8 mouse cellular contexts compared by ENCODE assay signal in the genomic region with DNA sequence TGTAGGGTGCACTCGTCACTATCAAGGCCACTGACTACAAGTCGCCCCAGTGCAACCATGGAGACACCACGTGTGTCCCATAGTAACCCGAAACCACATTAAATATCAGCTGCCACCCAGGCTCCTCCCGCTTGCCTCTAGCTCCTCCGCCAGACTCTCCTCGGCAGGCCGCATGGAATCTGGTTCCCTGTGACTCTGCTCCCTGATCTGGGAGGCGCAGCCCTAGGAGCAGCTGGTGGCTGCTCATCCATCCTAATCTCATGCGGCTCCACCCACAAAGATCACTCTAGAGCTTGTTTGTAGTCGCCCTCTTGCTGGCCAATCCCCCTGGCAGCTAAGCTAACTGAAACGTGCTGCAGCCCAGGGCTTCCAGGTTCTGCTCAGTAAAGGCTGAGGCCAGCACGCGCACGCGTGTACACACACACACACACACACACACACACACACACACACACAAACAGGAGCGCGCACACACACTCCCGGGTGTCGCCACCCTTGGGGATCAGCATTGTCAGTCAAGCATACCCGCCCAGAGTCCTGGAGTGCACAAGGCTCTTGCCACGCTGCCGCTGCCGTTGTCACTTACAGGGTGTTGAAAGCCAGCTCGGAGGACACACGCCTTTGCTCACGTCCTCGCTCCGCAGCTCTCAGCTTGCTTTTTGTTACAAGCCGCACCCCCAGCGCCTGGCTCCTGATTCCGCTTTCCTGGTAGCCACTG.
DNase-seq lines count a peak whose midpoint lies in the region; ATAC-seq lines count a peak whose summit lies in the region.

No protein-coding gene starts in this region.

- under 1% methylated on average over 32 of the region's 32 CpGs for WGBS in intestine, embryonic 16.5 days
- WGBS in limb, embryonic 13.5 days, result 1% methylated on average over 32 of the region's 32 CpGs
- WGBS in neural tube, embryonic 13.5 days, result under 1% methylated on average over 32 of the region's 32 CpGs

- H3K27ac ChIP-seq in intestine, embryonic 16.5 days (ENCODE audit: low read length), result 0 out of 2 replicates have a peak overlapping the region, but pooled peaks have one; percentile 7
- H3K27ac ChIP-seq in limb, embryonic 13.5 days, result no peak overlapping the region
- peak overlapping the region; percentile 80 for H3K27ac ChIP-seq in neural tube, embryonic 13.5 days (replicated peaks)

- H3K9me3 ChIP-seq in intestine, embryonic 16.5 days (ENCODE audit: control insufficient read depth, low read length), result no peaks in the 10 kb centered on the region
- no peaks in the 10 kb centered on the region for H3K9me3 ChIP-seq in limb, embryonic 13.5 days
- H3K9me3 ChIP-seq in neural tube, embryonic 13.5 days, result no peaks in the 10 kb centered on the region

- 0 out of 2 replicates have a peak, but pooled peaks cover 3% of the 10 kb centered on the region for H3K4me1 ChIP-seq in intestine, embryonic 16.5 days (ENCODE audit: control insufficient read depth, insufficient read depth, low read length)
- peaks cover 9% of the 10 kb centered on the region for H3K4me1 ChIP-seq in limb, embryonic 13.5 days
- H3K4me1 ChIP-seq in neural tube, embryonic 13.5 days (replicated peaks), result peaks cover 35% of the 10 kb centered on the region

- peak overlapping the region; percentile 37 for H3K9ac ChIP-seq in intestine, embryonic 16.5 days (ENCODE audit: low read depth, low read length)
- peak overlapping the region; percentile 53; the same call in 1 of the 2 replicates for H3K9ac ChIP-seq in limb, embryonic 13.5 days
- peak overlapping the region; percentile 74 for H3K9ac ChIP-seq in neural tube, embryonic 13.5 days

- peak overlapping the region; percentile 35 for H3K4me3 ChIP-seq in intestine, embryonic 16.5 days (ENCODE audit: low read length)
- peak overlapping the region; percentile 41 for H3K4me3 ChIP-seq in limb, embryonic 13.5 days
- H3K4me3 ChIP-seq in neural tube, embryonic 13.5 days, result peak overlapping the region; percentile 51

- ATAC-seq in intestine, embryonic 16.5 days, result peak; percentile 93
- ATAC-seq in limb, embryonic 13.5 days (ENCODE audit: low FRiP score, low read depth), result peak; percentile 89
- peak; percentile 92 for ATAC-seq in neural tube, embryonic 13.5 days (ENCODE audit: low read depth)
- ATAC-seq in monocyte, adult 5-6 weeks (replicated peaks; ENCODE audit: insufficient number of reproducible peaks, low FRiP score, low TSS enrichment, poor library complexity, severe bottlenecking), result no peak

- no peaks in the 10 kb centered on the region for H3K36me3 ChIP-seq in intestine, embryonic 16.5 days (ENCODE audit: control insufficient read depth, insufficient read depth, low read length)
- no peaks in the 10 kb centered on the region for H3K36me3 ChIP-seq in limb, embryonic 13.5 days
- H3K36me3 ChIP-seq in neural tube, embryonic 13.5 days, result no peaks in the 10 kb centered on the region

- peak overlapping the region; percentile 69 for H3K4me2 ChIP-seq in intestine, embryonic 16.5 days (ENCODE audit: low read depth, low read length)
- H3K4me2 ChIP-seq in limb, embryonic 13.5 days (replicated peaks), result peak overlapping the region; percentile 70
- H3K4me2 ChIP-seq in neural tube, embryonic 13.5 days, result peak overlapping the region; percentile 73

- DNase-seq in ZHBTc4 (ENCODE audit: low read depth, low spot score), result peak; percentile 87
- DNase-seq in cerebellum, adult 9-10 months, result peak; percentile 88
- peak; percentile 27 to 51 for DNase-seq in frontal cortex, adult 2 months (ENCODE audit: extremely low spot score in 1 of 2, low spot score in 1 of 2)
- DNase-seq in T-cell, adult 2 months (ENCODE audit: low spot score), result no peak

- no peaks in the 10 kb centered on the region; the same call in 1 of the 2 replicates for H3K27me3 ChIP-seq in intestine, embryonic 16.5 days (replicated peaks; ENCODE audit: control insufficient read depth, insufficient read depth, low read length)
- peaks cover 29% of the 10 kb centered on the region for H3K27me3 ChIP-seq in limb, embryonic 13.5 days
- H3K27me3 ChIP-seq in neural tube, embryonic 13.5 days, result no peaks in the 10 kb centered on the region
